Mouse (Mus musculus) hindbrain, embryonic 16.5 days (tissue): ENCODE measurements around the gene Tm6sf1. TPM values are rescaled to one million over a fixed set of nuclear protein-coding genes. Genes with fewer than 3 reads are reported as not detected.

Experiments used
- ATAC-seq: fragments of 200-750 bp; cut with Nextera tagmentation; 2 replicates; pipeline ENCODE4 v1.8.0; 2017; ENCODE audit warnings: moderate TSS enrichment, moderate library complexity
- H3K27ac ChIP-seq: fragments of 300-500 bp; sonication (generic); 2 replicates; pipeline ENCODE4 v1.5.1; 2014; ENCODE audit warnings: low read depth, mild to moderate bottlenecking, control low read depth, low read length, moderate library complexity
- H3K27me3 ChIP-seq: fragments of 300-500 bp; sonication (generic); replicated peaks from 2 replicates; pipeline ENCODE4 v1.6.1; 2014; ENCODE audit warnings: low read length; ENCODE audit not compliant: control insufficient read depth, insufficient read depth
- H3K36me3 ChIP-seq: fragments of 300-500 bp; sonication (generic); 2 replicates; pipeline ENCODE4 v1.6.1; 2014; ENCODE audit warnings: mild to moderate bottlenecking, low read length, moderate library complexity, mixed read lengths; ENCODE audit not compliant: control insufficient read depth, insufficient read depth
- H3K4me1 ChIP-seq: fragments of 300-500 bp; sonication (generic); 2 replicates; pipeline ENCODE4 v1.6.1; 2014; ENCODE audit warnings: low read depth, low read length; ENCODE audit not compliant: control insufficient read depth, insufficient read depth
- H3K4me2 ChIP-seq: fragments of 300-500 bp; sonication (generic); 2 replicates; pipeline ENCODE4 v1.6.1; 2014; ENCODE audit warnings: mild to moderate bottlenecking, low read length, control low read depth, moderate library complexity
- H3K4me3 ChIP-seq: fragments of 300-500 bp; sonication (generic); 2 replicates; pipeline ENCODE4 v1.5.1; 2014; ENCODE audit warnings: mild to moderate bottlenecking, low read length, control low read depth, moderate library complexity
- H3K9ac ChIP-seq: fragments of 300-500 bp; sonication (generic); 2 replicates; pipeline ENCODE4 v1.6.1; 2014; ENCODE audit warnings: low read depth, mild to moderate bottlenecking, control low read depth, low read length, moderate library complexity
- H3K9me3 ChIP-seq: fragments of 300-500 bp; sonication (generic); 2 replicates; pipeline ENCODE4 v1.6.1; 2014; ENCODE audit warnings: mild to moderate bottlenecking, low read length, moderate library complexity; ENCODE audit not compliant: control insufficient read depth
- WGBS: fragments of 180-500 bp; shearing (Covaris S2); extraction: QIAGEN DNeasy Blood & Tissue Kit; methylation state at CpG from one replicate; pipeline ENCODE4 v1.1.7; 2014; 5-methylcytosine and 5-hydroxymethylcytosine counted together
- polyA plus RNA-seq: library from polyadenylated mRNA; unstranded; fragments of >200 nt; fragmentation: Nextera tagmentation; extraction: Ambion mirVana; gene quantifications from 2 replicates; pipeline ENCODE4 v1.2.1, GENCODE M21; 2015

The Tm6sf1 gene
- polyA plus RNA-seq, 1 experiment from 2014 or later = 9.0 TPM

- WGBS = 38% methylated on average over 8 of the region's 8 CpGs
- Histone ChIP-seq H3K4me2 (no peak overlapping the region), H3K36me3 (no peaks in the 10 kb centered on the region), H3K4me3 (no peak overlapping the region), H3K27me3 (no peaks in the 10 kb centered on the region), H3K4me1 (no peaks in the 10 kb centered on the region), H3K27ac (no peak overlapping the region), H3K9ac (no peak overlapping the region), H3K9me3 (no peaks in the 10 kb centered on the region)
- 0 out of 2 replicates have a peak, but pooled peaks have one; percentile 40 for ATAC-seq
These were observed 11.8 kb upstream of the Tm6sf1 start for GRCm38 (mm10) chr7:81847010-81847409.

DNA sequence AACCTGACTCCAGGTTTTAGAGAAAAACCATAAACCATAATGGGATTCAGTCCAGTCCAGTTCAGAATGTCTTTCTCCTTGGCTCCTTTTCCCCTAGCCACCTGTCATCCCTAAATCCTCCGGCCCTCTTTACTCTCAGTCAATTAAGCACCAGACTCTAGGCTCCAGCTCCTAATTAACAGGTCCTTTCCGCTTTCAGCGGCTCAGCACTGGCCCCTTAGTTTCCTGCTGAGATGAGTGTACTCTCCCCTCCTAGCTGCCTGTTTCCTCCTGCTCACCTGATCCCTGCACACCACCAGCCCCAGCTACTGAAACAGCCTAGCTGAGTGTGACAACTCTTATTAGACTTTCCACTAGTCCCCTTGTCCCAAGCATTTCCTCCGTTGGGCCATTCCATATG, 11.0 kb upstream of the Tm6sf1 start:
- no peaks in the 10 kb centered on the region for H3K4me1 ChIP-seq
- H3K4me3 ChIP-seq = no peak overlapping the region
- no peak overlapping the region for H3K9ac ChIP-seq
- 34% methylated on average over 4 of the region's 4 CpGs for WGBS
- H3K4me2 ChIP-seq = no peak overlapping the region
- H3K27ac ChIP-seq = no peak overlapping the region
- H3K9me3 ChIP-seq = no peaks in the 10 kb centered on the region
- H3K27me3 ChIP-seq = no peaks in the 10 kb centered on the region
- peak; percentile 68 for ATAC-seq
- no peaks in the 10 kb centered on the region for H3K36me3 ChIP-seq

DNA sequence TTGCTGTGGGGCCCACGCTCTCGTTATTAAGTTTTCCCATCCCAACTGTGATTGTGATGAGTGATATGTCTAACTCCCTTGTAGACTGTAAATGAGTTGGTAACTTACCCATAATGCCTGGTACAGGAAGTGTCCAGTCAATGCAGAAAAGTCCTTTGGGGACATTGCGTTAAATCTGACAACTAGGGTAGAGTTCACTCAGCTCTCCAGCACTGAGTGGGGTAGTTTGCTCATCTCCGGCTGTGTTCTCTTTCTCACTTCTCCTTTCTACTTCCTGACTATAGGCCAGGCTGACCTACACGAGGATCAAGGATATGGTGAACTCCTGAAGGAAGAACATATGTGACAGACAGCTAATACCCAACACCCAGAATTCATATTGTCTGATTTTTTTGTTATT, 9.6 kb upstream of the Tm6sf1 start:
- H3K9me3 ChIP-seq = no peaks in the 10 kb centered on the region
- 91% methylated on average over 5 of the region's 5 CpGs for WGBS

GRCm38 (mm10) chr7:81849633-81850032, 9.2 kb upstream of the Tm6sf1 start:
- Histone ChIP-seq H3K9ac (no peak overlapping the region), H3K4me3 (no peak overlapping the region), H3K27me3 (no peaks in the 10 kb centered on the region), H3K9me3 (no peaks in the 10 kb centered on the region), H3K4me1 (peaks cover 3% of the 10 kb centered on the region; the same call in 1 of the 2 replicates), H3K4me2 (no peak overlapping the region), H3K36me3 (no peaks in the 10 kb centered on the region), H3K27ac (no peak overlapping the region)
- ATAC-seq = no peak
- WGBS = 91% methylated on average over 7 of the region's 7 CpGs

More for the DNA sequence above, 9.6 kb upstream of the Tm6sf1 start:
- Histone ChIP-seq H3K4me1 (no peaks in the 10 kb centered on the region), H3K27me3 (no peaks in the 10 kb centered on the region), H3K9ac (no peak overlapping the region), H3K27ac (no peak overlapping the region), H3K4me3 (no peak overlapping the region), H3K36me3 (no peaks in the 10 kb centered on the region), H3K4me2 (no peak overlapping the region)
- ATAC-seq = no peak

- no peak for ATAC-seq
- Histone ChIP-seq H3K27me3 (no peaks in the 10 kb centered on the region), H3K36me3 (no peaks in the 10 kb centered on the region), H3K4me1 (peaks cover 5% of the 10 kb centered on the region), H3K4me3 (no peak overlapping the region), H3K4me2 (no peak overlapping the region), H3K9ac (no peak overlapping the region), H3K9me3 (no peaks in the 10 kb centered on the region), H3K27ac (no peak overlapping the region)
- 84% methylated on average over 6 of the region's 6 CpGs for WGBS
These were observed 8.6 kb upstream of the Tm6sf1 start for GRCm38 (mm10) chr7:81850171-81850570.

- Histone ChIP-seq H3K4me3 (no peak overlapping the region), H3K9me3 (no peaks in the 10 kb centered on the region), H3K27me3 (no peaks in the 10 kb centered on the region), H3K36me3 (no peaks in the 10 kb centered on the region), H3K27ac (no peak overlapping the region), H3K4me2 (no peak overlapping the region), H3K4me1 (peaks cover 5% of the 10 kb centered on the region), H3K9ac (no peak overlapping the region)
- no peak for ATAC-seq
- WGBS = 95% methylated on average over 3 of the region's 3 CpGs
These were observed 7.1 kb upstream of the Tm6sf1 start for GRCm38 (mm10) chr7:81851706-81852105.

- Histone ChIP-seq H3K9ac (no peak overlapping the region), H3K4me3 (no peak overlapping the region), H3K4me1 (peaks cover 14% of the 10 kb centered on the region), H3K27ac (no peak overlapping the region), H3K9me3 (no peaks in the 10 kb centered on the region), H3K4me2 (no peak overlapping the region), H3K36me3 (no peaks in the 10 kb centered on the region), H3K27me3 (peaks cover 4% of the 10 kb centered on the region)
- ATAC-seq = no peak
- 53% methylated on average over 8 of the region's 8 CpGs for WGBS
These were observed 4.1 kb upstream of the Tm6sf1 start for GRCm38 (mm10) chr7:81854568-81855307.

GRCm38 (mm10) chr7:81855694-81856093, 3.1 kb upstream of the Tm6sf1 start, which contains the start of gene Gm10160:
Gene Gm10160, minus strand, starts transcription at chr7:81855794.
- no peak within 1 kb of the TSS for H3K27ac ChIP-seq
- ATAC-seq = no peak
- 67% methylated on average over 1 of the region's 1 CpGs for WGBS
- peaks cover 4% of the 10 kb centered on the region for H3K27me3 ChIP-seq
- H3K4me1 ChIP-seq = peaks cover 19% of the 10 kb centered on the region
- H3K4me3 ChIP-seq = no peak within 1 kb of the TSS
- no peaks in the 10 kb centered on the region for H3K9me3 ChIP-seq
- no peak within 1 kb of the TSS for H3K4me2 ChIP-seq
- H3K36me3 ChIP-seq = no peaks in the 10 kb centered on the region
- no peak within 1 kb of the TSS for H3K9ac ChIP-seq

- no peak overlapping the region for H3K9ac ChIP-seq
- WGBS = 75% methylated on average over 4 of the region's 4 CpGs
- no peak for ATAC-seq
These were observed 2.6 kb upstream of the Tm6sf1 start for GRCm38 (mm10) chr7:81856221-81856620.

More at GRCm38 (mm10) chr7:81856221-81856620, 2.6 kb upstream of the Tm6sf1 start:
- Histone ChIP-seq H3K27me3 (peaks cover 4% of the 10 kb centered on the region), H3K27ac (no peak overlapping the region), H3K4me1 (peaks cover 19% of the 10 kb centered on the region), H3K4me2 (no peak overlapping the region), H3K4me3 (no peak overlapping the region), H3K9me3 (no peaks in the 10 kb centered on the region), H3K36me3 (no peaks in the 10 kb centered on the region)
